Mouse (Mus musculus) lung, postnatal 10 days (tissue): ENCODE results near the gene Enpep.

Experiments used
- DNase-seq: peaks from one replicate; pipeline ENCODE4 v3.0.0; 2021

The Enpep gene

GRCm38 (mm10) chr3:129227331-129227730, 105.2 kb downstream of the Enpep start:
- no peak for DNase-seq

GRCm38 (mm10) chr3:129226681-129227080, 105.8 kb downstream of the Enpep start:
- no peak for DNase-seq

GRCm38 (mm10) chr3:129225577-129226289, 106.8 kb downstream of the Enpep start:
- no peak for DNase-seq

- DNase-seq = no peak
These were observed 107.5 kb downstream of the Enpep start for GRCm38 (mm10) chr3:129224806-129225576.

GRCm38 (mm10) chr3:129223964-129224805, 108.3 kb downstream of the Enpep start:
- no peak for DNase-seq

GRCm38 (mm10) chr3:129223401-129223800, 109.1 kb downstream of the Enpep start:
- no peak for DNase-seq

- DNase-seq = no peak
These were observed 109.9 kb downstream of the Enpep start for GRCm38 (mm10) chr3:129222448-129223290.

GRCm38 (mm10) chr3:129221380-129222260, 110.9 kb downstream of the Enpep start:
- no peak for DNase-seq

GRCm38 (mm10) chr3:129220681-129221379, 111.7 kb downstream of the Enpep start:
- no peak for DNase-seq

- DNase-seq = no peak
These were observed 112.3 kb downstream of the Enpep start for GRCm38 (mm10) chr3:129220086-129220670.
